Mouse (Mus musculus) right cerebral cortex, adult 2 months (tissue): ENCODE results near the gene Rps15a.

Experiments
- DNase-seq, 2 experiments: peaks; one replicate each; pipeline ENCODE4 v3.0.0; 2021 to 2022; ENCODE audit warnings: low spot score in 2 of 2

Rps15a gene

DNA sequence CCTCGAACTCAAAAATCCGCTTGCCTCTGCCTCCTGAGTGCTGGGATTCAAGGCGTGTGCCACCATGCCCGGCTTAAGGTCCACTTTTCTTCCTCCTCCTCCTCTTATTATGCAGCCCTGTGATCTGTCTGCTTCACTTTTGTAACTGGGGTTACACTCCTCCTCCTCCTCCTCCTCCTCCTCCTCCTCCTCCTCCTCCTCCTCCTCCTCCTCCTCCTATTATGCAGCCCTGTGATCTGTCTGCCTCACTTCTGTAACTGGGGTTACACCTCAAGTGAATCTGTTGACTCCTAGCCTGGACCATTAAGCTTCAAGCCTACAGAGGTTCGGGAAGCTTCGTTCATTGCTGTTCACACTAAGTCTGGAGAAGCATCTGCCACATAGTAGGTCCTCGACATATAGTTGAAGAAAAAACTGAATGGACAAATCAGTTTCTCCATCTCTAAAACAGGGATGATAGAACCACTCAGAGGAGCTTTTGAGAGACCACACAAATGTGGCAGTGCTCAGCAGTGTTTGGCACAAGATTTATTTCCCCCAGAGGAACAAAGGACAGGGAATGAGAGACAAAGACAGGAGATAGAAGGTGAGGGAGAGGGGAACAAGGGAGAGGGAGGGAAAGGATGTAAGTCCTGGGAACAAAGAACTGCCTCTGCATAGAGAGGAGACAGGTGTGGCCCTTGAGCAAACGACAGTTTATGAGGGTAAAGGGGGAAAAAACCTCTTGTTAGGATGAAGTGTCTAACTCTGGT is 975 bp upstream of the Rps15a start:
- no peak for DNase-seq

DNA sequence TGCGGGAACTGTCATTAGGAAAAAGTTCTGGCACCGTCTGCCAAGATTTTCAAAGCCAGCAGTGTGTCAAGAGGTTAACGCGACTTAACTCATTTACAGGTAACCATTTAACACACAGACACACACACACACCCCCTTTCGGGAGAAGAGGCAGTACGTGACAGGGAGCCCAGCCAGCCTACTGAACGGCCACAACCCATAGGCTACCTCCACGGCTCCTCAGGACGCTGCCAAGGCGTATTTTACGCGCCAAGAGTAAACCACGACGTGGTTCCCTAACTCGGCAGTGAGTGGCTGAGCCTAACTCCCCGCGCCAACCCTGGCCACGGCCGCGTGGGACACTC is 483 bp downstream of the Rps15a start:
- DNase-seq: no peak

DNA sequence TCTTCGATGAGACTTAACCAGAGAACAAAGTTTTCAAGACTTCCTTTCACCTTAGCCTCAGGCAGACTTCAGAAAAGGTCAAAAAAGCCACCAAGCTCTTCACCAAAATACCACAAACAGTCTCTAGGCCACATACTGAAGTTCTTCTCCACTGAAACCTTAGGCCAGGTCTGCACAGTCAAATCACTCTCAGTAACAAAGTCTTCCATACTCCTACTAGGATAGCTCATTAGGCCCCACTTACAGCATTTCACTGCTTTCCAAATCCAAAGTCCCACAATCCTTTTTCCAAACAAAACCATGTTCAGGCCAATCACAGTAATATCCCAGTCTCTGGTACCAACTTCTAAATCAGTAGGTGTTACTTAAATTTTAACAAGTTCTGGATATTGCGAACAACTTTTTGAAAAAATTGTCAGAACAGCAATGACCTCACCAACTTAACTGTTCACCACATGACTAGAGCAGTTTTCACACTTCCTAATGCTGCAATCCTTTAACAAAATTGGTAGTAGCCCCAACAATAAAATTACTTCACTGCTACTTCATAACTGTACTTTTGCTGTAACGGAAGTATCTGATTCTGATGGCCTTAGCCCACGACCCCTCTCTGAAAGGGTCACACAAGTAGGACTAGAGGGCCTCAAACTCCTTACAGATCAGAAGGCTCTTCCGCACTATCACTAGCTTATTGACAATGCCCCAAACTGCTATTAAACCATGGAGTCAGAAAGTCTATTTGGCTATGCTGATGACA is 2.3 kb downstream of the Rps15a start:
- DNase-seq: no peak

DNA sequence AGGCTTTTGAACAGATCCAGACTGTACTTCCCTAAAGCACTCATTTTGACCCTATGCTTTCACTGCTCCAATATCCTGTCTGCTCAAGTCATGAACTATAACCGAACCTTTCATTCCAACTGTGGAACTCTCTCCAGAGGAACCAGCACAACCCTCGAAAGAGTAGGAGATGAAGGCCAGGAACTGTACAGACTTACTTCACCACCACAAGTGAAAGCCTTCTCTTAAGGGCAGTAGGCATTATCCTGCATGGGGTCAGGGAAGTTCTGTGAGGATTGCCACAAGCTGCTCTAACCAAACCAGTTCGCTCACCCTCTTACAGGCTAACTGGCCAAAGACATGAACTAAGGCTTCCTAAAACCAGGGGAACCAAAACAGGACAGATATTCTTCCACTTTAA is 4.9 kb downstream of the Rps15a start:
- DNase-seq: no peak

DNA sequence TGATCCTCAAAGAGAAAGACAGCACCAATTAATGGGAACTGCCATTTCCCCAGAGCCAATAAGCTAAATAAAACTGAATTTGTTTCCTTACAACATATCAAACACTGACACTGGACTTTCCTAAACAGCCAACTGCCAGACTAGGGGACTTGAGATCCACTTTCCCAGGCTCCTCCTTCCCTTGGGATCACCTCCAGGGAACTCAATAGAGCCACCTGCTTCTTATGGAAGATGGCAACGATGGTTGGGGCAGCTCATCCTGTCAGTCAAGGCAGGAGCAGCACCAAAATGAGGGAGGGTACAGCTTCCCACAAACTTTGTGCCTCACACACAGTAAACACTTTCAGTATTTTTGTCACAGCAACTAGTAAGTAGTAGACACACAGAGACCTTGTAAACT is 8.3 kb downstream of the Rps15a start:
- no peak for DNase-seq

DNA sequence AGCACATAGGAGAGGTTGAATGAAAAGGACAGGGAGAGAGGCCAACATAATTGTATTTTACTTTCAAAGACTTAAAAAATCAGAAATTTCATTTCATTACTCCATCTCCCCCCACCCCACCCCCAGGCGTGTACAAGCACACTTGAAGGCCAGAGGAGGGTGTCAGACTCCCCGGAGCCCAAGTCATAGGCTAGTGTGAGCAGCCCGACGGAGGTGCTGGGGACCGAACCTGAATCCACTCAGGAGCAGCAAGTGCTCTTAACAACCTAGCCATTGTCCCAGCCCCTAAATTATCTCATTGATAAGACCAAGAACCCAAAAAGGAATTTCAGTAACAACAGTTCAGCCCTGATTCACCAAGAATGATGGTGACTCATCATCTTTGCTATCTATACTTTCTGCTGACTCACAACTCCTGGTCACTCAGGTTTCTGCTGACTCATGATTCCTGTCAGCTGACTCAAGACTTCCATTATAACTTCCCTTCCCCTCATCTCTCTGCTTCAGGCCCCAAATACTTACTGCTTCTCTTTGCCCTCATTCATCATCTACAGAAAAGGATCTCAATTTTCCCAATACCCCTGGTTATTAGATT is 11.4 kb downstream of the Rps15a start:
- DNase-seq: no peak

DNA sequence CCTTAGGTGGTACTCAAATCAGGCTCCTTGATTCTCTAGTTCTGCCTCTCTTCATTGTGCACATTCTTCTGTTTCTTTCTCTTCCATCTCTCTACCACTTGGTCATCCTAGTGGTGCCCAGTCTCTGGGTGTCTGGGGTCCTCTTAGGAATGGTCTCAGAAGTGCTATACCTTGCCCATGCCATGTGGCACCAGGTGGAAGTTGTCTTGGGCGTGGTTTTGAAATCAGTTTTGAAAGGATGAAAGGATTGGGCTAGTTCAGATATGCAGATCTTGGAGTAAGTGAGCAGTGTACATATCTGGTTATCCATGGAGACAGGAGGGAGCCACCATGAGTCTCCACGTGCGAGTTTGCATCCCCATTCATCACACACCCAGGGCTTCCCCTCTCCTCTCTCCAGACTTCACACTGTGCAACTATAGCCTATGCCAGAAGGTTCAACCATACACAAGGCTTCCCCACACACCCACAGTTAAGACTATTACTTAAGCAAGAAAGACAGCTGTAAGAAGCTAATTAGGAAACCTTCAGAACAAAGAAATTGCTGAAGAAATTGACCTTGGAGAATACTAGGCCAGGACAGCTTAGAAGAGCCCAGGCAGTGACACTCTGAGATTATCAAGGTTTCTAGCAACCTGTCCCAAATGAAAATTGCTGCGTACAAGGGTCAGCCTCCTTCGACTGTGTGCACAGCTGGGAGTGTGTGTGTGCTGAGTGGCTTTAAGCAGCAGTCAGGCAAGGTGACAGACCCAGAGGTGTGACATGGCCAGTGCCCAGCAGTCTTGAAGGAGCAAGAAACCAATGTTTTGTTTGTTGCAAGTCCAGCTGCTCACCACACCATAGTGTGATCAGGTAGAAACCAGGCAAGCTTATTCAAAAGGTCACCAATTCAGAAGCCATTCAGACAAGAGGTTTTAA is 12.3 kb downstream of the Rps15a start:
- DNase-seq: no peak

DNA sequence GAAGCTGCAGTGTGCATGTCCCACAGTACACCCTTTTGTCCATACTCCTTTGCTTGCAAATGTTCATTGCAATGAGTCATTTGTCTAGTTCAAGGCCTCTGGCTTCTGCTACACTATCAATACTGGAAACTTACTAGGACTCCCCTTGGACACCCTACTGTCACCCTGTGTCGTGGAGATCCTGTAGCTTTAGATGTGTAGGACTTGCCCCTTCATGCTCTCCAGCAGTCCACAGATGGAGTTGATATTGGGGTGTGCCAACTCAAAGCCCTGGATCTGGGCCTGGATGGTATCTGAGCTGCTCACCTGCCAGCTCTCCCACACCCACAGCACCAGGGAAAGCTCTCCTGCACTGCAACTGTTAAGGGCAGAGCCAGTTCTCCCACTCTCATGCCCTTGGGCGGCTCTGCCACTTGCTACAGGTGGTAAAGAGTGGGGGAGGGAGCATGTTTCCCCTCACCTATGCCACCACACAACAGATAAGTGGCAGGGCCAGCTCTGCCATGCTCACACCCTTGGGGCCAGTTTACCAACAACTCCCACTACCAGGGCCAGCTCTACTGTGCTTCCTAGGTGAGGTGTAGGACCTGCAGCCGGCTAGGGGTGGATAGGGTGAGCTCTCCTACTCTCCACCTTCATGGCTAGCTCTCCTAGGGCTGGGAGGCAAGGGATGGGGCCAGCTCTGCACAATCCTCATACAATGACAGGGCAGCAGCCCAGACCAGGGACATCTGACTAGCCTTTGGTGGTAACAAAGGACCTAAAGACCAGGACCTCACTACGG is 13.1 kb downstream of the Rps15a start:
- DNase-seq: no peak

DNA sequence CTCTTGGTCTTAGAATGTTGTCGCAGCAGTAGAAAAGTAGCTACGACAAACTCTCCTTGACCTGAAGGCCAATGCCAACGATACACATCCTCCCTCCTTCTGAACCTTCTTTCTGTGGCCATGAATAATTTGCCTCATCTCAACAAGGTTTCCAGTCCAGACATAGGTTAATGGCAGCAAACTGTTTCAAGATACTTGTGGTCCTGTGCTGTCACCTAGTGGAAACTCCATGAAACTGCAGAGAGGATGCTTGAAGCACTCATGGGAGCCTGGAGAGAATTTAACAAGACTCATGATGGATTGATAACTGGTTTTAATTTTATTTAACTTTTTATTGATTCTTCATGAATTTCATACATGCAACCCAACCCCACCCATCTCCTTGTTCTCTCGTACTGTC is 13.8 kb downstream of the Rps15a start:
- DNase-seq: peak; percentile 56 to 68

DNA sequence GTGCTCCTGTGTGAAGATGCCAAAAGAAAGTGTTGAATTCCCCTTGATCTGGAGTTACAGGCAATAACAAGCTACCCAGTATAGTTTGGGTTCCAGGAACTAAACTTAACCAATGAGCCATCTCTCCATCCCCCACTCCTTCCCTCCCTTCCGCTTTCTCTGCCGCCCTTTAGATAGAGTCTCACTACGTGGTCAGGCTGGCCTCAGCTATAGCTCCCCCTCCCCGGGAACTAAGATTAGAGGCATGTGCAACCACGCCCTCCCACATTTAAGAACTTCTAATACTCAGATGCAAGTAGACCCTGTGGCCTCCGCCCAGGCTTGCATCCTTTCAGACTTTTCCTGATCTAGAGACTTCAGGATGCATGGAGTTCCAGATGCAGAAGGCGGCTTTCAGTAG is 18.4 kb downstream of the Rps15a start:
- DNase-seq: no peak

DNA sequence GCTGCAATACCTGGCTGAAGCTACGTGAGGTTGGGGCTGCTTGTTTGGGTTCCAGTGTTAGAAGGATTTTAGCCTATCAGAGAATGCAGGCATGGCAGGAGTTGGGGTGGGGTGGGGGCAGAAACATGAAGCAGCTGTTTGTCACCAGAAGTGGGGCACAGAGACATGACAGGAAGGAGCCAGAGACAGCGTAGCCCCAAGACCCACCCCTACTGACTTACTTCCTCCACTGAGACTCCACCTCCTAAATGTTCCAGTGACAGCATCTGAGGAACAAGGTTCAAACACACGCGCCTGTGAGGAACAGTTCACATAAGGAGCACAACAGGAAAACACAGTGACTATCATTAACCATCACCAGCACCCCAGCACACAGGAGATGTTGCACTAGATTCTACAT is 36.0 kb downstream of the Rps15a start:
- no peak for DNase-seq

DNA sequence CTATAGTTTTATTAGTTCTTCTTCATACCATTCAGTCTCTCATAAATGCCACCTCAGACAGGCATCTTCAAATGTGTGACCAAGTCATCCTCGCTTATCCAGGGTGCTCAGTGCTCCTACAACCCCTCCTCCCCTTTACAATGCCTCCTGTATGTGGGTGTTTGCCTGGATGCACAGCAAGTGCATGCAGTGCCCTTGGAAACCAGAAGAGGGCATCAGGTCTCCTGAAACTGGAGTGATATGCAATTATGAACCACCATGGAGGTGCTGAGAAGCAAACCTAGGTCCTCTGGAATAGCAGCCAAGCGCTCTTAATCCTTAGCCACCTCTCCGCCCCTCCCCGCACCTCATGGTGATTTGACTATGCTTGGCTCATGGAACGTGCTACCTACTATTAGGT is 36.9 kb downstream of the Rps15a start:
- DNase-seq: no peak

DNA sequence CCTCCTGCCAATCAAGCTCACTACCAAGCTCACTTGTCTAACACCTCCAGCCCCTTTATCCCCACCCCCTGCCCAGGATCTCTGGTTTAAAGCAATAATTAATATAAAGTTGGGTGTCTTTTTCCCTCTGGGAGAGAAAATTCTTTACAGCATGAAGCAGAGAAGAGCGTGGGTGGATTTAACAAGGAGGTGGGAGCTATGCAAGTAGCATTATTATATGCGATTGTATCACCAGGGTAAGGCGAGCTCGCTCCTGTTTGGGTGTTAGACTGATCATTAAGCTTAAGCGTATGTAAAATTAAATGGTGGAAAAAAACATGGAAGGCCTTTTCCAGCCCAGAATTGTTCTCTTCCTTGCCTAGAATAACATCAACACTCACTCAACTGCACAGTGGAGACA is 48.7 kb downstream of the Rps15a start:
- DNase-seq: peak; percentile 19 to 21

DNA sequence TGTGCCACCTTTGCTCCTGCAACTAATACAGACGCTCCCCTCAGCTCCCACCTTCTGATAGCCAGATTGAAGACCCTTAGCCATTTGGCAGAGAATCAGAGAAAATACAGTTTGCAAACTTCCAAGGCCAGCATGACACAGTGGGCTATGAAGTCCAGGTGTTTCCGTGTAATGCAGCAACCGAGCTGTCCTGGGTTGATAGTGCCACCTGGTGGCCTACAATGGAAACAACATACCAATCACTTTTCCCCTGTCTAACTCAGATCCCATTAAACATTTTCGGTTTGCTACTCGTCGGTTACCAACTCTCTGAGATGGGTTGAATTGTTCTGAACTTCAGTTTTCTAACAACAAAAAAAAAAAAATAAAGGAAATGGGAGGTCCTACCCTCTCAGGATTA is 59.7 kb downstream of the Rps15a start:
- DNase-seq: no peak
